Mouse (Mus musculus) lung, embryonic 15.5 days (tissue): Measurements from ENCODE around the gene Cwh43. TPM values are rescaled to one million over a fixed set of nuclear protein-coding genes. Genes with fewer than 3 reads are reported as not detected.

Experiments used
- ATAC-seq: fragments of 200-750 bp; cut with Nextera tagmentation; 2 replicates; pipeline ENCODE4 v1.8.0; 2017; ENCODE audit warnings: moderate number of reproducible peaks, borderline replicate concordance; ENCODE audit not compliant: low FRiP score, low TSS enrichment; ENCODE audit errors: extremely low read depth
- H3K27ac ChIP-seq: fragments of 300-500 bp; sonication (generic); 2 replicates; pipeline ENCODE4 v1.5.1; 2015; ENCODE audit warnings: moderate library complexity, mild to moderate bottlenecking, inconsistent platforms
- H3K27me3 ChIP-seq: fragments of 300-500 bp; sonication (generic); 2 replicates; pipeline ENCODE4 v1.6.1; 2015; ENCODE audit warnings: inconsistent platforms
- H3K36me3 ChIP-seq: fragments of 300-500 bp; sonication (generic); 2 replicates; pipeline ENCODE4 v1.6.1; 2015; ENCODE audit warnings: inconsistent platforms
- H3K4me1 ChIP-seq: fragments of 300-500 bp; sonication (generic); 2 replicates; pipeline ENCODE4 v1.6.1; 2015; ENCODE audit warnings: inconsistent platforms
- H3K4me2 ChIP-seq: fragments of 300-500 bp; sonication (generic); 2 replicates; pipeline ENCODE4 v1.6.1; 2015; ENCODE audit warnings: inconsistent platforms, mild to moderate bottlenecking, moderate library complexity
- H3K4me3 ChIP-seq: fragments of 300-500 bp; sonication (generic); 2 replicates; pipeline ENCODE4 v1.5.1; 2015; ENCODE audit warnings: mild to moderate bottlenecking, inconsistent platforms
- H3K9ac ChIP-seq: fragments of 300-500 bp; sonication (generic); 2 replicates; pipeline ENCODE4 v1.6.1; 2015; ENCODE audit warnings: inconsistent platforms
- H3K9me3 ChIP-seq: fragments of 300-500 bp; sonication (generic); 2 replicates; pipeline ENCODE4 v1.6.1; 2016; ENCODE audit warnings: inconsistent platforms
- WGBS: fragments of 180-500 bp; shearing (Covaris S2); methylation state at CpG from one replicate; pipeline ENCODE4 v1.1.7; 2015; 5-methylcytosine and 5-hydroxymethylcytosine counted together
- polyA plus RNA-seq: library from polyadenylated mRNA; unstranded; fragments of >200 nt; fragmentation: Nextera tagmentation; extraction: Ambion mirVana; gene quantifications from 2 replicates; pipeline ENCODE4 v1.2.1, GENCODE M21; 2015

Cwh43 gene
- polyA plus RNA-seq: not detected in 2 replicates

- peak within 1 kb of the TSS; percentile 24 for H3K4me3 ChIP-seq
- H3K4me1 ChIP-seq: peaks cover 9% of the 10 kb centered on the region
- 2% methylated on average over 49 of the region's 49 CpGs for WGBS
- H3K27me3 ChIP-seq: peaks cover 52% of the 10 kb centered on the region
- H3K9ac ChIP-seq: no peak within 1 kb of the TSS
- peak within 1 kb of the TSS; percentile 59 for H3K4me2 ChIP-seq
- no peaks in the 10 kb centered on the region for H3K36me3 ChIP-seq
- no peak within 1 kb of the TSS for H3K27ac ChIP-seq
- H3K9me3 ChIP-seq: no peaks in the 10 kb centered on the region
- peak; percentile 46; the same call in 1 of the 2 replicates for ATAC-seq
Observed at GRCm38 (mm10) chr5:73405981-73406722, at the start of gene Cwh43. TSS of gene Cwh43 (plus strand) at chr5:73406075.

GRCm38 (mm10) chr5:73359134-73359751 is 46.6 kb upstream of the Cwh43 start:
- no peak for ATAC-seq
- Histone ChIP-seq H3K4me2 (no peak overlapping the region), H3K27me3 (no peaks in the 10 kb centered on the region; the same call in 1 of the 2 replicates), H3K36me3 (no peaks in the 10 kb centered on the region), H3K9me3 (no peaks in the 10 kb centered on the region), H3K27ac (no peak overlapping the region), H3K4me1 (0 out of 2 replicates have a peak, but pooled peaks cover 6% of the 10 kb centered on the region), H3K9ac (no peak overlapping the region), H3K4me3 (no peak overlapping the region)
- WGBS: 70% methylated on average over 6 of the region's 6 CpGs

GRCm38 (mm10) chr5:73359752-73360141 is 46.1 kb upstream of the Cwh43 start:
- ATAC-seq: no peak
- 30% methylated on average over 12 of the region's 12 CpGs for WGBS
- no peak overlapping the region for H3K4me3 ChIP-seq
- H3K36me3 ChIP-seq: no peaks in the 10 kb centered on the region
- H3K4me1 ChIP-seq: 0 out of 2 replicates have a peak, but pooled peaks cover 6% of the 10 kb centered on the region
- H3K9me3 ChIP-seq: no peaks in the 10 kb centered on the region
- no peak overlapping the region for H3K27ac ChIP-seq
- H3K9ac ChIP-seq: no peak overlapping the region
- no peaks in the 10 kb centered on the region; the same call in 1 of the 2 replicates for H3K27me3 ChIP-seq
- H3K4me2 ChIP-seq: peak overlapping the region; percentile 19

- 20% methylated on average over 12 of the region's 12 CpGs for WGBS
- H3K36me3 ChIP-seq: no peaks in the 10 kb centered on the region
- no peak overlapping the region for H3K4me3 ChIP-seq
- 0 out of 2 replicates have a peak, but pooled peaks cover 6% of the 10 kb centered on the region for H3K4me1 ChIP-seq
- H3K27ac ChIP-seq: no peak overlapping the region
- peak overlapping the region; percentile 19 for H3K4me2 ChIP-seq
- H3K9me3 ChIP-seq: no peaks in the 10 kb centered on the region
- no peak for ATAC-seq
- H3K9ac ChIP-seq: no peak overlapping the region
- no peaks in the 10 kb centered on the region; the same call in 1 of the 2 replicates for H3K27me3 ChIP-seq
Observed at GRCm38 (mm10) chr5:73360240-73360639, 45.6 kb upstream of the Cwh43 start.

GRCm38 (mm10) chr5:73362338-73362737 is 43.5 kb upstream of the Cwh43 start:
- Histone ChIP-seq H3K4me3 (no peak overlapping the region), H3K27ac (no peak overlapping the region)

GRCm38 (mm10) chr5:73362791-73363190 is 43.1 kb upstream of the Cwh43 start:
- H3K27me3 ChIP-seq: no peaks in the 10 kb centered on the region; the same call in 1 of the 2 replicates
- 86% methylated on average over 5 of the region's 5 CpGs for WGBS
- ATAC-seq: no peak

More at GRCm38 (mm10) chr5:73362338-73362737, 43.5 kb upstream of the Cwh43 start:
- H3K4me2 ChIP-seq: no peak overlapping the region
- H3K9me3 ChIP-seq: no peaks in the 10 kb centered on the region
- H3K4me1 ChIP-seq: 0 out of 2 replicates have a peak, but pooled peaks cover 6% of the 10 kb centered on the region
- no peaks in the 10 kb centered on the region for H3K36me3 ChIP-seq
- ATAC-seq: no peak
- 86% methylated on average over 7 of the region's 7 CpGs for WGBS
- no peak overlapping the region for H3K9ac ChIP-seq
- H3K27me3 ChIP-seq: no peaks in the 10 kb centered on the region; the same call in 1 of the 2 replicates

GRCm38 (mm10) chr5:73364107-73364864 is 41.6 kb upstream of the Cwh43 start:
- no peak overlapping the region for H3K27ac ChIP-seq
- no peak overlapping the region for H3K9ac ChIP-seq
- H3K27me3 ChIP-seq: no peaks in the 10 kb centered on the region
- H3K36me3 ChIP-seq: no peaks in the 10 kb centered on the region
- WGBS: 84% methylated on average over 2 of the region's 2 CpGs
- 0 out of 2 replicates have a peak, but pooled peaks cover 9% of the 10 kb centered on the region for H3K4me1 ChIP-seq
- H3K4me3 ChIP-seq: no peak overlapping the region
- no peaks in the 10 kb centered on the region for H3K9me3 ChIP-seq
- no peak for ATAC-seq
- H3K4me2 ChIP-seq: no peak overlapping the region

More at GRCm38 (mm10) chr5:73362791-73363190, 43.1 kb upstream of the Cwh43 start:
- Histone ChIP-seq H3K9me3 (no peaks in the 10 kb centered on the region), H3K27ac (no peak overlapping the region), H3K4me1 (0 out of 2 replicates have a peak, but pooled peaks cover 9% of the 10 kb centered on the region), H3K36me3 (no peaks in the 10 kb centered on the region), H3K4me2 (no peak overlapping the region), H3K4me3 (no peak overlapping the region), H3K9ac (no peak overlapping the region)

- no peaks in the 10 kb centered on the region for H3K27me3 ChIP-seq
- H3K9me3 ChIP-seq: no peaks in the 10 kb centered on the region
- ATAC-seq: no peak
- no peak overlapping the region for H3K4me2 ChIP-seq
- H3K36me3 ChIP-seq: no peaks in the 10 kb centered on the region
- 54% methylated on average over 4 of the region's 4 CpGs for WGBS
- no peak overlapping the region for H3K27ac ChIP-seq
- H3K4me3 ChIP-seq: no peak overlapping the region
- 0 out of 2 replicates have a peak, but pooled peaks cover 3% of the 10 kb centered on the region for H3K4me1 ChIP-seq
- H3K9ac ChIP-seq: no peak overlapping the region
Observed at GRCm38 (mm10) chr5:73367906-73368305, 38.0 kb upstream of the Cwh43 start.

- Histone ChIP-seq H3K27me3 (no peaks in the 10 kb centered on the region), H3K36me3 (no peaks in the 10 kb centered on the region), H3K27ac (no peak overlapping the region), H3K9me3 (no peaks in the 10 kb centered on the region), H3K9ac (no peak overlapping the region), H3K4me3 (no peak overlapping the region), H3K4me1 (0 out of 2 replicates have a peak, but pooled peaks cover 3% of the 10 kb centered on the region), H3K4me2 (no peak overlapping the region)
- 77% methylated on average over 10 of the region's 10 CpGs for WGBS
- ATAC-seq: no peak
Observed at GRCm38 (mm10) chr5:73368845-73369447, 36.9 kb upstream of the Cwh43 start.

GRCm38 (mm10) chr5:73369731-73370130 is 36.1 kb upstream of the Cwh43 start:
- Histone ChIP-seq H3K4me2 (no peak overlapping the region), H3K36me3 (no peaks in the 10 kb centered on the region), H3K27ac (no peak overlapping the region), H3K9me3 (no peaks in the 10 kb centered on the region), H3K4me1 (0 out of 2 replicates have a peak, but pooled peaks cover 3% of the 10 kb centered on the region), H3K4me3 (no peak overlapping the region), H3K9ac (no peak overlapping the region), H3K27me3 (no peaks in the 10 kb centered on the region)
- WGBS: 52% methylated on average over 3 of the region's 3 CpGs
- no peak for ATAC-seq

GRCm38 (mm10) chr5:73372601-73373000 is 33.3 kb upstream of the Cwh43 start:
- Histone ChIP-seq H3K9me3 (no peaks in the 10 kb centered on the region), H3K27me3 (no peaks in the 10 kb centered on the region), H3K4me3 (no peak overlapping the region), H3K9ac (no peak overlapping the region), H3K4me2 (no peak overlapping the region), H3K27ac (no peak overlapping the region), H3K36me3 (no peaks in the 10 kb centered on the region), H3K4me1 (0 out of 2 replicates have a peak, but pooled peaks cover under 1% of the 10 kb centered on the region)
- WGBS: 70% methylated on average over 5 of the region's 5 CpGs
- no peak for ATAC-seq
